Mouse (Mus musculus): ENCODE measurements around the gene Ddo.

Ddo gene

DNA sequence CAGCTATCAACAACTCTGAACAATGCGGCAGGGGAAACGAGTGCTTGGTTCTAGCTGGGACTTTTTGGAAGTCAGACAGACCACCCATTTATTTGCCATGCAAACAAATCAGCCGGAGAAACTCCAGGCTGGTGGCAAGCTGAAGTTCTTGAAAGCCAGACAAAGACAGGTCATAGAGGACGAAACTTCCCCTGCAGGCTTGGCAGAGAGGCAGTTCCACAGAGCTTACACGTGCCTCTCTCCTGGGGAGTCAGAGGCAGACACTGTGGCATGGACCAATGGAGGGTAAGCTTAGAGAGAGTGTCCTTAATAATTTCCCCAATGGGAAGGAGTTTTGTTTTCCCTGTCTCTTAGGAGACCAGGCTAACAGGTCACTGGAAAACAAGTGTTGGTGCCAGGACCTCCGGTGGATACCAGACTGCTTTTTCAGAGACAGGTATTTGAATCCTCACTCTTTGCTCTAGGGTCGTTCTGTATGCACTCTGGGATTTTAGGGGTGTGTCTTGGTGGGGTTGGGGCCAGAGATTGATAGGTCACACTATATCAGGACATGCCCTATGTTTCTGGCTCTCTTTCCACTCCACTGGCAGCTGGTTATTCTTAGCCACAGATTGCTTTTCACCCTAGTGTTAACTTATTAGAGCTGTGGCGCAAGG, at the start of gene Ddo:
Ddo (plus strand) TSS at position 356 of the 656 bp plus-strand sequence.
- DNase-seq (ENCODE audit: low spot score), result peak; percentile 76

DNA sequence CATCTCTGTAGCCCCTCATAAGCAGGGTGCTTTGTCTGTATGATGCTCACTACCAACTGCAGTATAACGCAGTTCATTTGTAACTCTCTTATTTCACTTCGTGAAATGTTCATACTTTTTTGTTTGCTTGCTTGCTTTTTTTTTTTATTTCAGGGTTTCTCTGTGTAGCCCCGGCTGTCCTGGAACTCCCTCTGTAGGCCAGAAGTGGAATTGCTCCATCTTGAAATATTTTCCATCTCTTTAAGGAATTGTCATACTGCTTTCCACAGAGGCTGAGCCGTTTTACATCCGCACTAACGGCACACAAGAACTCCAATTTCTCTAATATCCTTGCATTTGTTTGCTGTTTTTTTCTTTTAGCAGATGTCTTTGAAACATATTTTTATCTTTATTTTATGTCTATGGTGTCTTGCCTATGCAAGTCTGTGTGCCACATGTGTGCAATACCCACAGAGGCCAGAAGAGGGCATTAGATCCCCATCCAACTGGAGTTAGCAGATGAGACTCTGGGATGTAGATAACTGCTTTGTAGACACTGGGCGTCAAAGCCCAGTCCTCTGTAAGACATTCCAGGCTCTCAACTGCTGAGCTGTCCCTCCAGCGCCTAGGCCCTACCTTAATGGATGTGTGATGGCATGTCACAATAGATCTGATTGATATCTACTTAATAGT, 46.1 kb upstream of the Ddo start:
- DNase-seq (ENCODE audit: low spot score), result peak; percentile 2

DNA sequence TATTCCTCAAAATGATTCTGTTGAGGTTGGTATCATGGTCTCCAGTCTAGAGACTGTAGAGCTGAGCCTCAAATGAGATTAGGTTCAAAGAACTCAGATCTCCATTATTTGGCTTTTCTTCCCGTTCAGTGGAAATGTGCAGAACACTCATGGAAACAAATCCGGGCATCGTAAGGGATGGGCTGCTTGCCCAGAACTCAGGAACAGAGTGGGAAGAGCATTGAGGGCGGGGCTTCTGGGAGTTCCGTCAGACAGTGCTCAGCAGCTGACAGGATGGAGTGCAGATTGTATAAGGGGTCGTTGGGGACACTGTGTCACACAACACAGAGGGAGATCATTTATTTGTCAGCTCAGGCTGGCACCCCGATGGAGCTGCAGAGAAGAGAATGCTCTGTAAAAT, 37.6 kb upstream of the Ddo start:
- no peak for DNase-seq (ENCODE audit: low spot score)

DNA sequence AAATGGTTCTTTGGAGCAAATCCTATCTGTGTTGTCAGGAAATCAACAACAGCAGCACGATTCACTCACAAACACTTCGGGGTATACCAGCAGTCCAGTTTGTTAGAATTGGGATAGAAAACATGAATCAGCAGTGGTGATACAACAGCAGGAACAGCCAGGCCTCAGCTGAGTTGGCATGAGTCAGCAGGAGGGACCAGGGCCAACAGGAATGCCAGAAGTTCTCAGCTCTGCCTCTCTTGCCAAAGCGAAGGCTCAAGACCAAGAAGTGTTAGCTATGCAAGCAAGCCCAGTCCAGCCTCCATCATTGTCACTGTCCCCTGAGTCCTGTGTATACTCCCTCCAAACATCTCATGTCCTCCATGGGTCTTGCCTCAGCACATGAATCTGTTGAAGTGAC, 32.6 kb upstream of the Ddo start:
- DNase-seq (ENCODE audit: low spot score), result peak; percentile 3

DNA sequence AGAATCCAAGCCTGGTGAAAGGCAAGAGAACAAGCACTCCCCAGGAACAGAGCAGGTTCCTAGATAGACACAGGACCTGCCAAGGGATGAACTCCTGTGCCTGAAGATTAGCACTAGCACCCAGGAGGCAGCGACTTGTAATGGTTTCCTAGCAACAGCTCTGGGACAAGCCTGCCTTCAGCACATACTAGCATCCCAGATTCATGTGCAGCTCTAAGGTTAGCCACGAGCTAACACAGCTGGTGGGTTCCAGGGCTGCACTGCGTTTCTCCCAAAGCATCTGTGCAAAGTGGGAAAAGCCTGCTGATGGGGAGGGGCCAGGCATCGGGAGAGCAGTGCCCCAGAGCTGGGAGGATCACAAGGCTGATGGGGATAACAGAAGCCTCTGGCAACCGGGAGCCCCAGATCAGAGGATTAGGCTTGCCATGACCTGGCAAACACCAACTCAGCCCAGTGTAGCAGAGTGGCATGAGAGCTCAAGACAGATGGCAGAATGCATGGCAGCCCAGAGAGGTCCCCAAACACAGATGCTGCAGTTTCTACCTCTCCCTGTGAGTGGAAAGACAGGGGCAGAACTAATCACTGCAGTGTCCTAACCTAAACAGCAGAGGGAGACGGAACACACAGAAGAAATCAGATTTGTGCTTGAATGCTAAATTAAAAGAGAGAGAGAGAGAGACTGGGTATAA, 25.0 kb upstream of the Ddo start:
- no peak for DNase-seq (ENCODE audit: low spot score)

DNA sequence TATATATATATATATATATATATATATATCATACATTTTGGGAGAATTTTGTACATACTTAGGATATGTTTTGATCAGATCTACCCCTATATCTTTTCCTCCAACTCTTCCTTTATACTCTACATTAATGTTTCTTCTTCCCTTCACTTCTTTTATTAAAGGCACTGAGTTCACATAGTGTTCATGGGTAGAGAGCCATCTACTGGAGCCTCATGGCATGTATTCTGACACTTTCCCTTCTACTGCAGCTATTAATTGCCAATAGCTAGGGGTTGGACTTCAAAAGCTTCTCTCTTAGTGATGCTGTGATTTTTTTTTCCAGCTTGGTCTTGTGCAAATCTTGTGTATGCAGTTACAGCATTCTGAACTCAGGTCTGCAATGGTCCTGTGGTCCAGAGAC, 11.8 kb upstream of the Ddo start:
- DNase-seq (ENCODE audit: low spot score), result no peak

DNA sequence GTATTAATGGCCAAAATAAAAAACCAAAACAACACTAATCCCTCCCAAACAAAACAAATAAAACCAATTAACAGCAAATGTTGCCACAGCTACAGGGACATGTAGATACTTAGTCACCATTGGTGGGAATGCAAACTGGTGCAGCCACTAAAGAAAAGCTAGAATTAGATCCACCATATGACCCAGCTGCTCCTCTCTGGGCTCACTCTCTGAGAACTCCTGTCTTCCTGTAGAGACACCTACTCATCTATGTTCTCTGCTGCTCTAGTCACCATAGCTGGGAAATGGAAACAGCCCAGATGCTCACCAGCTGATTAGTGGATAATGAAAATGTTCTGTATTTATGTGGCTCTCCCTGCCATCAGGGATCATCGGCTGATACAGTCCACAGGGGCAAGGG, 10.1 kb upstream of the Ddo start:
- no peak for DNase-seq (ENCODE audit: low spot score)

DNA sequence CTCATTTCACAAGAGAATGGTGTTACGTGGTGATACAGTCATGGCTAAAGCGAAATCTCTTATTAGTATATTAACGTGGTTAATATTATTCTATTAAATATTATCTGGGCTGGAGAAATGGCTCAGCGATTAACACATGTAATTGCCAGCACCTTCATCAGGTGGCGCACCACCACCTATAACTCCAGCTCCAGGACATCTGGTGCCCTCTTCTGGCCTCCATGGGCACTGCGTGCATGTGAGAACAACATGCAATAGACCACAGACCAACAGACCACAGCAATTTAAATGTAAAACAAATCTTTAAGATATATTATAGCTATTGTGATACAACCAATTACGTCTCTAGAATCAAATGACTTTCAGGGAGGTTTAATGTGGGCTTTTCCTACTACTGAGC, 671 bp upstream of the Ddo start:
- DNase-seq (ENCODE audit: low spot score), result peak; percentile 46

DNA sequence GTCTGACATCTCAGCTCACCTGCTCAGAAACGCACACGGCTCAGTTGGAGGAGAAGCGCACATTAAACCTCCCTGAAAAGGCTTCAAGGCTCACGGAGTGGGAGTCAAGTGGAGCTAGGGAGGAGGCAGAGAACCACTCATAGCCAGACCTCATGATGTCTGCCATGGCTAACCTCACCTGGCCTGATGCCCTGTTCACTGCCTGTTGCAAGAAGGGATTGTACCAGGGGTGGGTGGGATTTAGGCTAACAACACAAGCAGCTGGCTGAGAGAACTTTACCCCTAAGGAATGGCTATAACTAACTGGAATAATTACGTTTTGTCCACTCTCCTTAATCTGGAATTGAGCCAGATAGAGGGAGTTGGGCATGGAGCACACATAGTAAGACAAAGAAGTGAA, 646 bp downstream of the Ddo start:
- DNase-seq (ENCODE audit: low spot score), result peak; percentile 37

DNA sequence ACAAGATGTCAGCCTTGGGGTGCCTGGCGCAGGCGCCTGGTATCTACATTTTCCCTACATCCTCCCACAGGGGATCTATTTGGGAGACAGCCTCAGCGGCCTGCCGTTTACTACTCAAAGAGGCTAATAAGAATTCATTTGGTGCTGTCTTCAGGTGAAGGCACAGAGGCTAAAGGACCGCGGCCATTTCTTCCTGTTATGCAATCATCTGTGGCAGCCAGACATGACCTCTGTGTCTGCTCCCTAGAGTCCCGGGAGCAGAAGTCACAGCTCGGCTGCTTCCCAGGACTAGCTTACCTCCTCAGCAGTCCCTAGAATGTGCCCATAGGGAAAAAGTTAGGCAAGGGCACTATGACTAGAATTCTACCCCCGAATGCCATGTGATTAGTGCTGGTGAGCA, 1.1 kb downstream of the Ddo start:
- no peak for DNase-seq (ENCODE audit: low spot score)

DNA sequence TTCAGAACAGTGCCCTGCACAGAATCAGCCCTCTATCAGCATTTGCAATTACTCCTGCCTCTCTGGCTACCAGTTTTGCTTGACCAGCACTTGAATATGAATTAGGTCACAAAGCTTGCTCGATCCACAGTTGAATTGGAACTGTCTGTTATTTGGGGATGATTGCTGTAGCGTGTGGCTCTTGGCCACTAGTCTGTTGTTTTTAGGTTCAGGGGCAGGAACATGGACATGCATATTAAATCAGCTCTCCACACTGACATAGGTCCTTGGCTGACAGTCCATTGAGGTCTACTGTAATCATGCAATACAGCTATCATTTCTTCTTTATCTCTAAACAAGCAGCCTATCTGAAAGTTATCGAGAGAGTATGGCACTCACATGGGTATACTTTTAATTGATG, 2.3 kb downstream of the Ddo start:
- no peak for DNase-seq (ENCODE audit: low spot score)

DNA sequence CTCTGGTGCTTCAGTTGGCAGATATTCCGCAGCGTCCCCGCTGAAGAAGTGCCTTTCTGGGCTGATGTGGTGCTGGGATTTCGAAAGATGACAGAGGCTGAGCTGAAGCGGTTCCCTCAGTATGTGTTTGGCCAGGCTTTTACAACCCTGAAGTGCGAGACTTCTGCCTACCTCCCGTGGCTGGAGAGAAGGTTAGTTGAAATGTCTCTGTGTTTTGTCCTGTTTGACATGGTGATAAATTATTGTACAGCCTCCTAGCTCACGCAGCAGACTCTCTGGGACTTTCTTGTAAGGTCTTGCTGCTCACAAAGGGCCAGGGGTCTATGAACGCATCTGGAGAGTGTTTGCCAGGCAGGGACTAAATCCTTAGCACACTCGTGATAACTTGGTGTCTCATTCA, 7.5 kb downstream of the Ddo start:
- no peak for DNase-seq (ENCODE audit: low spot score)

DNA sequence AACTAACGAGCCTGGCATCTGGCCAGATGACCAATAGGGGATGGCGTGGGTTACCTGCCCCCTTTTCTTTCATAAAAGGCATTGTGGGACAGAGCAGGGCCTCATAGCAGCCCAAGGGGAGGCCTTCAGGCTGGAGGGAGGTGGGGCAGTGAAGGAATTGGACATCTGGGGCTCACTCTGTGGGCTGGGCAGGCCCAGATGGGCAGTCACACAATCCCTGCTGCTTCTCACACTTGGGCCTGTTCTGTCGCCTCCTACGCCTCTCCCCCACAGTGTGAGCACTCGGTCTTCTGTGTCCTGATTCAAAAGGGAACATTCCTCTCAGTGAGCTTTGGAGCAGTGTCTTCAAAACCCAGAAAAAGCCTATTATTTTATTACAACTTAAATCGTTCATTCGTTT, 8.5 kb downstream of the Ddo start:
- DNase-seq (ENCODE audit: low spot score), result no peak

DNA sequence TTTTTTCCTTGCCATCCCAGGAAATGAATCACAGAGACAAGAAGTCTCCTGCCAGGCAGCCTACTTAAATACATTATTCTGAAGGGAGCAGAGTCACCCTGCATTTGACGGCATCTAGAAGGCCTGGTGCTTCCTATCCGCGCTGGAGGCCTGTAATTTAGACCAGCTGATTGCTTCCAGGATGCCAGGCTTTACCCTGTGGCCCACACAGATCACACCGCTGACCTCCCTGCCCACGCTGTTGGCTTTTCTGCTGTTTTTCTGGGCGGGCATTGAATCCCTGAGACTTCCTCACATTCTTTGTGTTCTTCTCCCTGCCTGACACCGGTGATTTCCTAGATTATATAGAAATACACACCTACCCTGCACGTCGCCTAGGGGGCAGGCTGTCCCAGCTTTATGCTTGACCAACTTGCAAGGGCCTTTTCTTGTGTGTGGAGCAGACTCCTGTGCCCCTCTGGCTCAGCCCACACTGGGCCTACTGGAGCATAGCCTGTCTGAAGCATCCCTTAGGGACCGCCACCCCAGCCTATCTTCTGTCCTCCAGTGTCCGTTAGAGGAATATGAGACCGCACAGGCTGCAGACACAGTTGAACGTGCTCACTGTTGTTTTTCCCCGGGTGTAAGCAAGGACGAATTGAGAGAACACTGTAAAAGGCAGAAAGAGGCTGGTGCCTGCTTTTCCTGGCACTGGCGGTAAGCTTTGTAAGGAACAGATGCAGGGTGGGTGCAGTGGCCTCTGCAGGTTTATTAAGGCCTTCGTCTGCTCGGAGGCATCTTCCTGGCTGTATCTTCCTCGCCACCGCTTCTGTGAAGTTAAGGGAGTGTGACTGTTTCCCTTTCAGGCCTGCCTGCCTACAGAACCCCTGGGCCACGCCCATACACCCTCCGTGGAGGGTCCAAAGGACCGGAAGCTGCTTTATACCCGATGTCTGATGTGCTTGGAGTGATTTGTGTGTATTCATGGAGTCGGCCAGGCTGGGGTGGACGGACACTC, 9.3 kb downstream of the Ddo start:
- DNase-seq (ENCODE audit: low spot score), result no peak

DNA sequence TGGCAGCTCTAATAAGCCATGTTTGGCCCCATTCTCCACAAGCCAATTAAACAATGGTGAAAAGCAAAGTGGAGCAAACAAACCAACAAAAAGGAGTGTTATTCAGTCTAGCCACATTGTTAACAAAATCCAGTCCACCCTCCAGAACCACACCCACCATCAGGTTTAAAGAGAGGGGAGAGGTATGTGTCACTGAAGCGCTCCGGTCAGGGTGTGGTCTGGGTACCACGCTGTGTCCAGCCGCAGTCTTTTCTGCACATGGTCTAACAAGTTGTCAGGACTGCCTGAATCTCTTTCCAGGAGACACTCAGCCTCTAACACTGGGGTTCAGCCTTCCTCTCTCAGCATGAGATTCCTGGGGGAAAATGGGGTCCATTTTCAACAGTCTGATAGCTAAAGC, 10.6 kb downstream of the Ddo start:
- DNase-seq (ENCODE audit: low spot score), result no peak

DNA sequence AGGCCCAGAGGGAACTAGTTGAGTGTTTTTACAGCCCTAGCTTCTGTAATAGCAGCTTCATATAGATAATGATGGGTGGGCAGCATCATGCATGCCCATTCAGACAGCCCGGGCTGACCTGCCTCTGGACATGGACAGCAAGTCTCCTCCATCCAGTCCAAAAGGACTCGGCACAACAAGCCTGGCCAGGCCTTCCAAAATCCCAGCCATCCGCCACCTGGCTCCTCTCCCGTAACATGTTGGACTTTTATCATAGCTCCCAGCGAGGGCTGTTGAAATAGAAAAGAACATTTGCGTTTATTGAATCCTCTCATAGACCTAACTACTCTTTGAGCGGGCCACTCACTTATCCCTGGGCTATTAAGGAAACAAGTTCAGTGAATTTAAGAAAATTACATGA, 12.1 kb downstream of the Ddo start:
- no peak for DNase-seq (ENCODE audit: low spot score)

DNA sequence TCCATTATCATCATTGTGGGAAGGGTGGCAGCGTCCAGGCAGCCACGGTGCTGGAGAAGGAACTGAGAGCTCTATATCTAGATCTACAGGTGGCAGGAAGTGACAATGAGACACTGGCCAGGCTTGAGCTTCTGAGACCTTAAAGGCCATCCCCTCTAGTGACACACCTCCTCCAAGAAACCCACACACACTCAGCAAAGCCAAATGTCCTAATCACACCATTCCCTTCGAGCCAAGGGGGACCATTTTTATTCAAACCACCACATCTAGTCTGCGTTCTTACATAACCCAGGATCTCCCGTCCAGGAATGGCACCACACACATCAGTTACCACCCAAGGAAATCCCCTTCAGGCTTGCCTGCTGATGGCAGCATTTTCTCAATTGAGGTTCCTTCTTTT, 13.3 kb downstream of the Ddo start:
- DNase-seq (ENCODE audit: low spot score), result no peak

DNA sequence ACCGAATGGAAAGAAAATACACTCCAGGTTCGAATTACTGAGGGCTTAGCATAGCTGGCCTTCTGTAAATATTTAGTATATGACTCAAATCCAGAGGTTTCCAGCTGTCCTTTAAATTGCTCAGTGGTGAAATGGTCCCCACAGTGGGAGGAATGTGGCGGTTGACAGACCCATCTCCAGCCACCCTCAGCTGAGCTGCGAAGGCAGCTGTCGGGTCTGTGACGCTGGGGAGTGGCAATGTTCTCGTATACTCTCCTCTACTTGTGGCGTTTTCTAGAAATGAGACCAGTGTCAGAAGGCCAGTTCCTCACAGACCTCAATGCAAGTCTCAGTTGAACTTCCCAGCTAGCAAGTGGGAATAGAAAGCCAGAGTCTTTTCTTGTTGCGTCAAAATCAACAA, 14.6 kb downstream of the Ddo start:
- DNase-seq (ENCODE audit: low spot score), result no peak

DNA sequence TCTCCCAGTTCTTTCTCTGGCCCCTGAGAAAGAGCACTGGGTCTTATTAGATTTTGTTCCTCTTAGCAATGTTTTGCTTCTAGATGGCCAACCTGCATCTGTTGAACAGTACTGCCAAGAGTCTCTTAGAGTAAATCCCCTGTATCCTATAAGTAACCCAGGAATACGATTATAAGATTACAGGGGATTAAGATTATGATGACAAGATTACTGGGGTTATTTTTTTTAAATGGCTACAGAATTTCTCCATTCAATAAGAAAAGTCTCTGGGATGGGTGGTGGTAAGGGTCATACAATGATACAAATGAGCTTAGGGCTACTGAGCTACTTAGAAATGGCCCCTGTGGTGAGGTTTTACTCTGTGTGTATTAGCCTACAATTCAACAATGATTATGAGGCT, 15.5 kb downstream of the Ddo start:
- no peak for DNase-seq (ENCODE audit: low spot score)

DNA sequence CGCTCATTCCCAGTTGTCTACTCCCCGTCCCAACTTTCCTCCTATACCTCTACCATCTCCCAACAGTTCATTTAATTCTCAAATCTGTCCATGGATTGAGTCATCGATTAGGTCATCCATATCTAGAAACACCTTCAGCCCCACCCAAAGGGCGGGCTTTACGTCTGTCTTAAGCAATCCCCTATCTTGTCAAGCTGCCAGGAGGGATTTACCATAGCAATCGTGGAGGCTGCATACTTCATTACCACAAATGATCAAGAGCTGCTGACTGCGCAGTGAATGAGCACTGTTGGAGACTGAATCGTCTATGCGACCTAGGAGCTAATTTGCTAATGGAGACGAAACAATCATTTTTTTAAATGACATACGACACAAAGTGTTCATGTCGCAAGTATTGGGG, 19.0 kb downstream of the Ddo start:
- DNase-seq (ENCODE audit: low spot score), result no peak

DNA sequence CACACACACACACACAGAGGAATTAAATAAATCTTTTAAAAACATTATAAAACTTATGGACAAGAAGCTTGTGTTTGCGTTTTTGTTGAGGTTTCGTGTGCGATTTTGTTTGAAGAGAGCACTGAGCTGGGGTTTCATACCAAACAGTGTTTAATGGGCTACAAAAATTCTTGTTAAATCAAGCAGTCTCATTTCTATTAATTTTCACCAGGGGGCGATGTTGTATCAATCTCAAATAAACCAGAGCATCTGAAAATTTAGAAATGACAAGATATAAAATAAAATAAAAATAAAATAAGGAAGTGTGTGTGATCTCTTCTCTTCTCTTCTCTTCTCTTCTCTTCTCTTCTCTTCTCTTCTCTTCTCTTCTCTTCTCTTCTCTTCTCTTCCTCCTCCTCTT, 19.8 kb downstream of the Ddo start:
- DNase-seq (ENCODE audit: low spot score), result peak; percentile 14

DNA sequence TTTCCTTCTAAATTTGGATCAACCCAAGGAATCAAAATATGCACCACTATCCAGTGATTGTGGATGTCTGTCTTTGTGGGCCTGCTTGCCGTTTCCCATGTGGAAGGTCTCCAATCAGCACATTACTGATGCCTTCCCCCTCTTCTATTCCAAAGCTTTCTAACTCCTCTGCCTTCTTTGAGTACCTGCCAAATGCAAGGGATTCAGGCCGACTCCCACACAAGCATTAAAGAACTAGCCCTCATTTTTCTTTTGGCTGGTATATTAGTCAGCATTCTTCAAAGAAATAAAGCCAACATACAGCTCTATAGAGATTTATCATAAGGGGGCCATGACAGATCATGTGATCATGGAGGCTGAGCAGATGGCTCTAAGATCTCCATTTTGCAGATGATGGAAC, 21.9 kb downstream of the Ddo start:
- no peak for DNase-seq (ENCODE audit: low spot score)
